Mouse (Mus musculus) midbrain, embryonic 15.5 days (tissue): Measurements from ENCODE around the gene Prune2. TPM values are rescaled to one million over a fixed set of nuclear protein-coding genes. Genes with fewer than 3 reads are reported as not detected.

Source experiments
- ATAC-seq: fragments of 200-750 bp; cut with Nextera tagmentation; replicated peaks from 2 replicates; pipeline ENCODE4 v1.8.0; 2017; ENCODE audit warnings: moderate TSS enrichment
- H3K27ac ChIP-seq: fragments of 300-500 bp; sonication (generic); 2 replicates; pipeline ENCODE4 v1.5.1; 2015; ENCODE audit warnings: mild to moderate bottlenecking, inconsistent platforms
- H3K27me3 ChIP-seq: fragments of 300-500 bp; sonication (generic); replicated peaks from 2 replicates; pipeline ENCODE4 v1.6.1; 2015; ENCODE audit warnings: inconsistent platforms
- H3K36me3 ChIP-seq: fragments of 300-500 bp; sonication (generic); replicated peaks from 2 replicates; pipeline ENCODE4 v1.6.1; 2015; ENCODE audit warnings: inconsistent platforms
- H3K4me1 ChIP-seq: fragments of 300-500 bp; sonication (generic); 2 replicates; pipeline ENCODE4 v1.6.1; 2015; ENCODE audit warnings: inconsistent platforms
- H3K4me2 ChIP-seq: fragments of 300-500 bp; sonication (generic); 2 replicates; pipeline ENCODE4 v1.6.1; 2015; ENCODE audit warnings: inconsistent platforms, mild to moderate bottlenecking, moderate library complexity
- H3K4me3 ChIP-seq: fragments of 300-500 bp; sonication (generic); 2 replicates; pipeline ENCODE4 v1.5.1; 2015; ENCODE audit warnings: mild to moderate bottlenecking, inconsistent platforms
- H3K9ac ChIP-seq: fragments of 300-500 bp; sonication (generic); 2 replicates; pipeline ENCODE4 v1.6.1; 2015; ENCODE audit warnings: mild to moderate bottlenecking, inconsistent platforms
- H3K9me3 ChIP-seq: fragments of 300-500 bp; sonication (generic); 2 replicates; pipeline ENCODE4 v1.6.1; 2016; ENCODE audit warnings: inconsistent platforms
- WGBS: fragments of 180-500 bp; shearing (Covaris S2); methylation state at CpG from one replicate; pipeline ENCODE4 v1.1.7; 2015; ENCODE audit warnings: mixed read lengths; 5-methylcytosine and 5-hydroxymethylcytosine counted together
- polyA plus RNA-seq: library from polyadenylated mRNA; unstranded; fragments of >200 nt; fragmentation: Nextera tagmentation; extraction: Ambion mirVana; gene quantifications from 2 replicates; pipeline ENCODE4 v1.2.1, GENCODE M21; 2015

Gene Prune2
- polyA plus RNA-seq, 1 experiment from 2014 or later: 6.9 TPM

GRCm38 (mm10) chr19:17072245-17072644 lies 116.3 kb downstream of the Prune2 start:
- Histone ChIP-seq H3K27me3 (no peaks in the 10 kb centered on the region), H3K36me3 (no peaks in the 10 kb centered on the region), H3K4me2 (no peak overlapping the region), H3K4me3 (no peak overlapping the region), H3K4me1 (no peaks in the 10 kb centered on the region), H3K9ac (no peak overlapping the region), H3K9me3 (no peaks in the 10 kb centered on the region), H3K27ac (no peak overlapping the region)
- 87% methylated on average over 1 of the region's 1 CpGs for WGBS
- ATAC-seq: no peak

DNA sequence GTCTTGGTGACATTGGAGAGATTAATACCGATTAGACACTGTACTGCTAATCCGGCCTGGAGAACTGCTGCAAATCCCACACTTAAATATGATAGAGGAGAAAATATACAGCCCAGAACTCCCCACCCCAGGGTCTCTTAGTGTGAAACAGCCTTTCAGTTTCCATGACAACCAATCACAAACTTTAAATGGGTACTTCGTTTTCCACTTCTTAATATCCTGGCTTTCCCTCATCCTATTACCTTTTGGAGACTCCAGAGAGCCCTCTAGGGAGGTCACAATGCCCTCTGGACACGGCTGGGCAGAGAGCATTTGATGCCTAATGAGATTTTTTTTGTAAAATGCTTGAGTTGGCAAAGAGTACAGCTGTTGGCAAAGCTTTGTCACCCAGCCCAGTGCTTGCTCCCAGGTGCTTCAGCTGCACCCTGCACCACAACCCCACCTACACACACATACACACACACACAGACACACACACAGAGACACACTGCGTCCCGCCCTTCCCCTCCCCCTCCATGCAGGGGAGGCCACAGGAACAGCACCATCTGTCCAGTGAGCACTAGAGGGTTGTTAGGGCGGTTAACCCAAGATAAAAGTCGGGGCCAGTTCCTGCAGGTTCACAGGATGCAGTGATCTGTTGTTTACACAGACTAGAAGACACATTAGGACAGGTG lies 122.9 kb downstream of the Prune2 start:
- H3K27me3 ChIP-seq: no peaks in the 10 kb centered on the region
- WGBS: 49% methylated on average over 8 of the region's 8 CpGs

DNA sequence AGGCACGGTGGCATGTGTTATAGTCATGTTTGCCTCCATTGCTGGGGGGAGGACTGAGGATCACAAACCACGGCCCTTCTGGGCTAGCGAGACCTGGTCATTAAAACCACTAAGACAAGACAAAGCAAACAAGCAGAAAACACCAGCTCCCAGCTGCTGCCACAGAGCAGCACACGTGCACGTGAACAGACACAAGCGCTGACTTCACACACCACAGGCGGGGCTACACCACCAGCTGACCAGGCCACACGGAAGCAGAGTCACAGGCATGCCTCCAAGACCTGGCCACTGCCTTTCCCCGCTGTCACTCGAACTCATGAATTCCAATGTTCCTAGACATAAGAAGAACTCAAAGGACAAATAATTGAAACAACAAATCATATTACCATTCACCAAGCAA lies 125.5 kb downstream of the Prune2 start:
- no peak overlapping the region for H3K9ac ChIP-seq
- no peak for ATAC-seq
- H3K4me3 ChIP-seq: no peak overlapping the region
- no peaks in the 10 kb centered on the region for H3K36me3 ChIP-seq
- no peaks in the 10 kb centered on the region for H3K9me3 ChIP-seq
- H3K4me1 ChIP-seq: no peaks in the 10 kb centered on the region
- H3K4me2 ChIP-seq: no peak overlapping the region
- no peak overlapping the region for H3K27ac ChIP-seq
- WGBS: 79% methylated on average over 10 of the region's 10 CpGs
- H3K27me3 ChIP-seq: no peaks in the 10 kb centered on the region

More for the DNA sequence above, 122.9 kb downstream of the Prune2 start:
- H3K36me3 ChIP-seq: no peaks in the 10 kb centered on the region
- no peak overlapping the region for H3K9ac ChIP-seq
- no peak overlapping the region for H3K4me2 ChIP-seq
- no peak overlapping the region for H3K4me3 ChIP-seq
- no peak overlapping the region for H3K27ac ChIP-seq
- H3K4me1 ChIP-seq: no peaks in the 10 kb centered on the region
- no peaks in the 10 kb centered on the region for H3K9me3 ChIP-seq
- ATAC-seq: peak; percentile 79

GRCm38 (mm10) chr19:17094067-17094466 lies 138.1 kb downstream of the Prune2 start:
- Histone ChIP-seq H3K27me3 (no peaks in the 10 kb centered on the region), H3K4me1 (peaks cover 3% of the 10 kb centered on the region; the same call in 1 of the 2 replicates), H3K36me3 (no peaks in the 10 kb centered on the region), H3K27ac (no peak overlapping the region), H3K4me2 (no peak overlapping the region), H3K4me3 (no peak overlapping the region), H3K9ac (no peak overlapping the region), H3K9me3 (no peaks in the 10 kb centered on the region)
- WGBS: 32% methylated on average over 8 of the region's 8 CpGs
- ATAC-seq: 0 out of 2 replicates have a peak, but pooled peaks have one; percentile 27

GRCm38 (mm10) chr19:17096338-17096737 lies 140.4 kb downstream of the Prune2 start:
- Histone ChIP-seq H3K36me3 (no peaks in the 10 kb centered on the region), H3K27me3 (no peaks in the 10 kb centered on the region), H3K4me3 (no peak overlapping the region), H3K4me2 (no peak overlapping the region), H3K4me1 (peaks cover 3% of the 10 kb centered on the region; the same call in 1 of the 2 replicates), H3K9me3 (no peaks in the 10 kb centered on the region), H3K9ac (no peak overlapping the region), H3K27ac (no peak overlapping the region)
- WGBS: 86% methylated on average over 2 of the region's 2 CpGs
- ATAC-seq: no peak

GRCm38 (mm10) chr19:17097210-17097609 lies 141.3 kb downstream of the Prune2 start:
- H3K27me3 ChIP-seq: no peaks in the 10 kb centered on the region
- 72% methylated on average over 6 of the region's 6 CpGs for WGBS
- no peak overlapping the region for H3K27ac ChIP-seq
- H3K9ac ChIP-seq: no peak overlapping the region
- no peak overlapping the region for H3K4me2 ChIP-seq
- H3K4me3 ChIP-seq: no peak overlapping the region
- no peaks in the 10 kb centered on the region for H3K9me3 ChIP-seq
- H3K36me3 ChIP-seq: no peaks in the 10 kb centered on the region
- H3K4me1 ChIP-seq: peaks cover 3% of the 10 kb centered on the region; the same call in 1 of the 2 replicates
- ATAC-seq: no peak

- WGBS: 76% methylated on average over 8 of the region's 8 CpGs
These were observed 152.9 kb downstream of the Prune2 start for GRCm38 (mm10) chr19:17108782-17109181.

GRCm38 (mm10) chr19:17124034-17124735 lies 168.3 kb downstream of the Prune2 start:
- Histone ChIP-seq H3K9me3 (no peaks in the 10 kb centered on the region), H3K36me3 (no peaks in the 10 kb centered on the region), H3K27ac (no peak overlapping the region), H3K27me3 (no peaks in the 10 kb centered on the region), H3K4me3 (no peak overlapping the region), H3K4me2 (no peak overlapping the region), H3K9ac (no peak overlapping the region; the same call in 1 of the 2 replicates), H3K4me1 (no peaks in the 10 kb centered on the region)
- WGBS: 67% methylated on average over 12 of the region's 12 CpGs
- peak; percentile 66 for ATAC-seq

More at GRCm38 (mm10) chr19:17108782-17109181, 152.9 kb downstream of the Prune2 start:
- Histone ChIP-seq H3K4me2 (no peak overlapping the region), H3K9ac (no peak overlapping the region), H3K4me1 (no peaks in the 10 kb centered on the region), H3K9me3 (no peaks in the 10 kb centered on the region), H3K36me3 (no peaks in the 10 kb centered on the region), H3K27me3 (no peaks in the 10 kb centered on the region), H3K4me3 (no peak overlapping the region), H3K27ac (no peak overlapping the region)
- no peak for ATAC-seq

- Histone ChIP-seq H3K4me1 (no peaks in the 10 kb centered on the region), H3K36me3 (no peaks in the 10 kb centered on the region), H3K9me3 (no peaks in the 10 kb centered on the region), H3K27ac (no peak overlapping the region), H3K9ac (no peak overlapping the region), H3K4me2 (no peak overlapping the region), H3K27me3 (no peaks in the 10 kb centered on the region), H3K4me3 (no peak overlapping the region)
- 88% methylated on average over 7 of the region's 7 CpGs for WGBS
- no peak for ATAC-seq
These were observed 169.5 kb downstream of the Prune2 start for GRCm38 (mm10) chr19:17125380-17125779.

DNA sequence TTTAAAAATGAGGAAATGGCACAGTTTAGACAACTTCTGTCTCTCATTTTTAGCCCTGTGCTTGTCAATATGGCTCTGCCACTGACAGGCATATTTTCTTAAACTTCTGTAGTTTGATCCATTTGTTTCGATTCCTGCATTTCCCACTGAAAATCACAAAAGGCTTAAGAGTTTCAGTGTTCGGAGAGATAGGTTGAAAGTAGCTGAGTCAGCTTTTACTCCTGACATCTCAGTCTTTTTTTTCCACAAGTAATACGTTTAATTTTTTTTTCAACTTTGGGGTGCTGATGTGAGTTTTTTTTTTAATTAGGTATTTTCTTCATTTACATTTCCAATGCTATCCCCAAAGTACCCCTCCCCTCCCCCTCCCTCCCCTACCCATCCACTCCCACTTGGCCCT lies 174.6 kb downstream of the Prune2 start:
- H3K4me1 ChIP-seq: no peaks in the 10 kb centered on the region
- no peak overlapping the region for H3K4me2 ChIP-seq
- H3K36me3 ChIP-seq: no peaks in the 10 kb centered on the region
- no peaks in the 10 kb centered on the region for H3K9me3 ChIP-seq
- no peak overlapping the region for H3K27ac ChIP-seq
- H3K27me3 ChIP-seq: no peaks in the 10 kb centered on the region
- no peak overlapping the region for H3K9ac ChIP-seq
- ATAC-seq: no peak
- H3K4me3 ChIP-seq: no peak overlapping the region
- WGBS: 78% methylated on average over 3 of the region's 3 CpGs

DNA sequence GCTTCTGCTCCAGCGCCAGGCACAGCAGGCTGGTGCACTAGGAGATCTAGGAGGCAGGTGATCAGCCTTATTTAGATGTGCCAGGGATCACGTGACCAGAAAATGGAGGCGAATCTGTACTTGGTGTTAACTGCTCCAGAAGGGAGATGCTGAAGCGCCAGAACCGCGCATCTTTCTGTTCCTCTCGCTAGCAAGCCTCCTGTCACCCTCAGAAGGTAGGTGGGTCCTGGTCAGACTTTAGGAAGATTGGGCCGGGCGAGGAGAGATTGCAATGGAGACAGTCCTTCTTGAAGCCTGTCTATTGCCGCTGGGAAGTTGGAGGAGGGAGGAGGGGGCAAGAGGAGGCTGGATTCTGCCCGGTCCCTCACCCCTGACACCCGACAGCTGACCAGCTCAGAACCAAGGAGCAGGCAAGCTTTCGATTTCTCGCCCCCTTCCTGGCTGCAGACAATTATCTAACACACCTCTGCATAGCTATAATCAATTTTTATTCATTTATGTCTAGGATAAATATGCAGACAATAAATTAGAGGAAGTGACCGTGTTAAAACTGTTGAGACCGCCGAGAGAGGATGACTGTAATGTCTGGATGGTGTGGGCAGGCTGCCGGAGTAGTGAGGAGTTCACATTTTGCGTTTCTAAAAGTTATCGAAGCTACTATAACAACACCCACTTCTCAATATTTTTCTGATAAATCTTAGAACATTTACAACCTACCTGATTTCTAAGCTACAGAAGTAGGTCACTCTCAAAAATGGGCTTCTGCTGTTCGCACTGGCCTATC lies 181.0 kb downstream of the Prune2 start:
- Histone ChIP-seq H3K4me1 (no peaks in the 10 kb centered on the region), H3K4me3 (peak overlapping the region; percentile 53), H3K9ac (peak overlapping the region; percentile 61), H3K4me2 (peak overlapping the region; percentile 67), H3K36me3 (no peaks in the 10 kb centered on the region), H3K9me3 (no peaks in the 10 kb centered on the region), H3K27ac (peak overlapping the region; percentile 60), H3K27me3 (no peaks in the 10 kb centered on the region)
- WGBS: 10% methylated on average over 21 of the region's 21 CpGs
- peak; percentile 98 for ATAC-seq

GRCm38 (mm10) chr19:17137656-17138055 lies 181.7 kb downstream of the Prune2 start:
- H3K27me3 ChIP-seq: no peaks in the 10 kb centered on the region
- WGBS: 47% methylated on average over 1 of the region's 2 CpGs
- peak overlapping the region; percentile 67 for H3K4me2 ChIP-seq
- H3K36me3 ChIP-seq: no peaks in the 10 kb centered on the region
- H3K4me1 ChIP-seq: no peaks in the 10 kb centered on the region
- H3K9ac ChIP-seq: no peak overlapping the region
- no peak overlapping the region for H3K27ac ChIP-seq
- no peak overlapping the region for H3K4me3 ChIP-seq
- ATAC-seq: no peak
- H3K9me3 ChIP-seq: no peaks in the 10 kb centered on the region
